9 mouse cellular contexts compared by ENCODE assay signal in genomic region chr6:114900194-114900593, GRCm38 (mm10).
DNase-seq lines count a peak whose midpoint lies in the region; ATAC-seq and TF ChIP-seq lines count a peak whose summit lies in the region.
"Had no signal": no experiment of that assay in that cellular context is flagged by ENCODE, and none has a peak within 500 bp of the region (broad histone marks: within the 10 kb centered on the region; RNA-seq: fewer than 3 reads in every experiment).

No protein-coding gene starts in this region.

- H3K36me3 ChIP-seq in heart, postnatal 0 days (replicated peaks; ENCODE audit: control insufficient read depth, insufficient read depth, low read length): peaks cover 3% of the 10 kb centered on the region; the same call in 1 of the 2 replicates
- no peaks in the 10 kb centered on the region for H3K36me3 ChIP-seq in hindbrain, embryonic 11.5 days (ENCODE audit: control insufficient read depth, insufficient read depth, low read length)
- H3K36me3 ChIP-seq in midbrain, embryonic 11.5 days (ENCODE audit: control insufficient read depth, insufficient read depth, low read length): no peaks in the 10 kb centered on the region

- H3K4me1 ChIP-seq in heart, postnatal 0 days (ENCODE audit: control insufficient read depth, insufficient read depth): peaks cover 51% of the 10 kb centered on the region
- peaks cover 50% of the 10 kb centered on the region for H3K4me1 ChIP-seq in brown adipose tissue, adult 24 weeks (ENCODE audit: control insufficient read depth, insufficient read depth, insufficient read length, low read length)
- peaks cover 15% of the 10 kb centered on the region for H3K4me1 ChIP-seq in hindbrain, embryonic 11.5 days (replicated peaks; ENCODE audit: control insufficient read depth, insufficient read depth, low read length)
- peaks cover 44% of the 10 kb centered on the region for H3K4me1 ChIP-seq in midbrain, embryonic 11.5 days (ENCODE audit: control insufficient read depth, insufficient read depth, low read length)

- TF ChIP-seq CTCF in heart, postnatal 0 days (IDR thresholded peaks at IDR 0.05; ENCODE audit: low read depth): no peak

- no peak for DNase-seq in heart, postnatal 0 days (ENCODE audit: low spot score)
- no peak for DNase-seq in heart, adult 18-20 months
- no peak for DNase-seq in hindbrain, embryonic 11.5 days (ENCODE audit: low spot score)
- peak; percentile 84 for DNase-seq in midbrain, embryonic 11.5 days (ENCODE audit: low spot score, missing footprints)
- no peak for DNase-seq in thymus, postnatal 4 days
- DNase-seq in adrenal gland, postnatal 36 days: no peak
- DNase-seq in layer of hippocampus, postnatal 36 days: no peak
- DNase-seq: lung, postnatal 36 days had no signal

- no peak overlapping the region for H3K4me3 ChIP-seq in heart, postnatal 0 days (ENCODE audit: low read depth, low read length)
- H3K4me3 ChIP-seq in brown adipose tissue, adult 24 weeks (ENCODE audit: insufficient read depth, low read depth, low read length): no peak overlapping the region
- H3K4me3 ChIP-seq in hindbrain, embryonic 11.5 days (ENCODE audit: low read depth, low read length): no peak overlapping the region
- H3K4me3 ChIP-seq in midbrain, embryonic 11.5 days (ENCODE audit: low read depth, low read length): no peak overlapping the region

- H3K4me2 ChIP-seq in heart, postnatal 0 days (ENCODE audit: low read depth, low read length): peak overlapping the region; percentile 24
- H3K4me2 ChIP-seq in hindbrain, embryonic 11.5 days (replicated peaks; ENCODE audit: low read depth, low read length): no peak overlapping the region
- peak overlapping the region; percentile 21; the same call in 1 of the 2 replicates for H3K4me2 ChIP-seq in midbrain, embryonic 11.5 days

- H3K27me3 ChIP-seq in heart, postnatal 0 days (ENCODE audit: control insufficient read depth, insufficient read depth, low read length): no peaks in the 10 kb centered on the region
- no peaks in the 10 kb centered on the region for H3K27me3 ChIP-seq in hindbrain, embryonic 11.5 days (ENCODE audit: control insufficient read depth, insufficient read depth, low read length)
- H3K27me3 ChIP-seq in midbrain, embryonic 11.5 days (ENCODE audit: control insufficient read depth, insufficient read depth, low read length): no peaks in the 10 kb centered on the region

- no peak for ATAC-seq in heart, postnatal 0 days (ENCODE audit: insufficient read depth, low read depth)
- no peak for ATAC-seq in hindbrain, embryonic 11.5 days (ENCODE audit: low FRiP score)
- no peak for ATAC-seq in midbrain, embryonic 11.5 days (ENCODE audit: low FRiP score)

- H3K9me3 ChIP-seq in heart, postnatal 0 days (replicated peaks; ENCODE audit: control insufficient read depth, low read length): no peaks in the 10 kb centered on the region
- H3K9me3 ChIP-seq in hindbrain, embryonic 11.5 days (ENCODE audit: control insufficient read depth, low read length): no peaks in the 10 kb centered on the region
- no peaks in the 10 kb centered on the region; the same call in 1 of the 2 replicates for H3K9me3 ChIP-seq in midbrain, embryonic 11.5 days (ENCODE audit: control insufficient read depth, low read length)

- TF ChIP-seq EP300 in heart, postnatal 0 days (IDR thresholded peaks at IDR 0.05; ENCODE audit: low read depth): no peak

- WGBS in heart, postnatal 0 days: 49% methylated on average over 10 of the region's 10 CpGs
- 47% methylated on average over 10 of the region's 10 CpGs for WGBS in hindbrain, embryonic 11.5 days
- 24% methylated on average over 10 of the region's 10 CpGs for WGBS in midbrain, embryonic 11.5 days

- peak overlapping the region; percentile 46 for H3K27ac ChIP-seq in heart, postnatal 0 days (ENCODE audit: low read depth)
- 0 out of 2 replicates have a peak overlapping the region, but pooled peaks have one; percentile 41 for H3K27ac ChIP-seq in brown adipose tissue, adult 24 weeks (replicated peaks; ENCODE audit: low read depth, low read length)
- H3K27ac ChIP-seq in hindbrain, embryonic 11.5 days (ENCODE audit: low read depth, low read length): peak overlapping the region; percentile 71; the same call in 1 of the 2 replicates
- H3K27ac ChIP-seq in midbrain, embryonic 11.5 days (ENCODE audit: low read depth, low read length): peak overlapping the region; percentile 12; the same call in 1 of the 2 replicates

- H3K9ac ChIP-seq in heart, postnatal 0 days (replicated peaks; ENCODE audit: low read depth, low read length): no peak overlapping the region
- H3K9ac ChIP-seq in hindbrain, embryonic 11.5 days (ENCODE audit: low read depth, low read length): no peak overlapping the region
- no peak overlapping the region for H3K9ac ChIP-seq in midbrain, embryonic 11.5 days (ENCODE audit: low read length)

Comparison
In these comparisons a context has a peak if more than half of its experiments do, and no peak if none do; other contexts are left out.
1. H3K27ac ChIP-seq: peak in every context shown above with its lines; median percentile 71 in hindbrain, embryonic 11.5 days; 46 in heart, postnatal 0 days; 41 in brown adipose tissue, adult 24 weeks; 12 in midbrain, embryonic 11.5 days.